Mouse (Mus musculus): ENCODE results near the gene Rnf5.
A peak's percentile ranks its signal among the peaks of the same experiment; 100 is the strongest.

Gene Rnf5

DNA sequence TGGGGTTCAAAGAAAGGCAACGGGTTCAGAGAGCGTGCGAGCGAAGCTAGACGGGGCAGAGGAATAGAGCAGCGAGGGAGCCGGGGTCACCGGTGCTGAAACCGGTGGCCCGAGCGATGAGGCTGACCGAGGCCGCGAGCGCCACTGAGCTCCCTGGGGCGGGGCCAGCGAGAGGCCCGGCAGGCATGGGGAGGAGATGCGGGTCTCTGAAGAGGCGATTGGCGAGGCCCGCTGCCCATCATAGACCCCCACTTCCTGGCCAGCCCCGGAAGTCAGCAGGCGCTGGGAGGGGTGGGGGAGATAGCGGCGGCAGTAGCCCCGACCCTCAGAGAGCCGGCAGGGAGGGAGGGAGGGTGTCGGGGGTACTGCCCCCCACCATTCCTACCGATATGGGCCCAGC is 2.1 kb upstream of the Rnf5 start:
- peak; percentile 78 for DNase-seq (ENCODE audit: low read depth)

DNA sequence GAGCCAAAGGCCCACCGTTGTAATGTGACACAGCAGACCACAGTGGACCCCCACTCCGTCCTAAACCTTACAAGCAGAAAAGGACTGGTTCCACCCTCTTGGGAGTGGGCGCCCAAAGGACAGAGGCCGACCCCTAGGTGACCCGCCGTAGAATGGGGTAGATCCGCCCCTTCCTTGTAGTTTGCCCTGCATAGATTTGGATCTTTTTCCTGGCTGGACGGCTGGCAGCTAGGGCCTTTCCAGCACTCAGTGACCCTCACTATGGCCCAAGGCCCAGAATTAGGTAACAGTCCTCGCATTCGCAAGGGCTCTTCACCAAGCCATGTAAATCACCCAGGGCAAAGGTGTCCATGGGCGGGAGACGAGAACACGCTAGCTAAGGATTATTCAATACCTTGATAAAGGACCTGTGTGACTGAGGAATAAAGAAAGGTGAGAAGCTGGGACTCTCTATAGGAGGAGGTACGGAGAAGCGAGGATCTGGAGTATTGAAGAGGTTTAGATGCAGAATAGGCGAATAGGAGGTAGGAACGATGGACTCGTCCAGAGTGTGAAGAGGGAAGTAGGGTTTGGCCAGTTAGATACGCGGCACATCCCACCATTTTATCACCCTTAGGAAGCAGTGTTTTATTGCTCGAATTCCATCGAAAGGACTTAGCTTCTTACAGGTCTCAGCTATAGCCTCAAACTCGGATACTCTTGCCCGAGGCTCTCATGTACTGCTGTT is 1.2 kb upstream of the Rnf5 start:
- no peak for DNase-seq (ENCODE audit: low read depth)

DNA sequence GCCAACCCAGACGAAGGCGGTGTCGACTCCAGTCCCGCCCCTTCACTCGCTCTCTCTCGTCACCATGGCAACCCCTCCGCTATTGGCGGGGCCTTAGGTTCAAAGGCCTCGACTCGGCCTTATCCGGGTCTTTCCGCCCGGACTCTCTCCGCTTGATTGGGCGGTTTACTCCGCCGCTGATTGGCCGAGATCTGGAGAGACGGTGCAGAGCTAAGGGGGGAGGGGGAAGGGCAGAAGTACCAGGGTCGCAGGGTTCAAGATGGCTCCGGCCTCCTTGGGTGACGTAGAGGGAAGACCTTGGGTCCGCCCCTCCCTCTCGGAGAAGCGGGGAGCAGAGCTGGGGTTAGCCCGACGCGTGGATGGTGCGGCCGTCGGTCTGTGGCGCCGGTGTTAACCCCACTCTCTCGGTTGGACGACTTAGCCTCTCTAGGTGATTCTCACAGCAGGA is 595 bp upstream of the Rnf5 start, which contains the start of gene Agpat1:
TSS of gene Agpat1 (plus strand) at position 202 of the 448 bp plus-strand sequence.
- DNase-seq (ENCODE audit: low read depth) = no peak

DNA sequence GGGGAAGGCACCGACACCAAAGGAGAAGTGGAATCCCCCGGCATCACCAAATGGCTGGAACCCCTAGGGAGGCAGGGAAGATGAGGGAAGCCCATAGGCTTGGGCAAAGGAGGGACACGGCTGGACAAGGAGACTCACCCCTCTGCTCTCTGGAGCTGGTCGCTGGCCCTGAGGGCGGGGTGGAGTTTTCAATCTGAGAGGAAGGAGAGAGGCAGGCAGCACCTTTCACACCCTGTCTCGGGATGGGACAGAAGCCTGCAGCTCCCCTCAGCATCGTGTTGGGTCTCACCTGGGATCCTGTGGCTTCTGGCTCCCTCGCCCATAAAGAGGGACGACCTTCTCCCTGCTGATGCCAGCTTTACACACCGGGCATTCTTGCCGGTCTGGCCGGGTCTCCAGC is 1.7 kb downstream of the Rnf5 start:
- DNase-seq (ENCODE audit: low read depth) = no peak

DNA sequence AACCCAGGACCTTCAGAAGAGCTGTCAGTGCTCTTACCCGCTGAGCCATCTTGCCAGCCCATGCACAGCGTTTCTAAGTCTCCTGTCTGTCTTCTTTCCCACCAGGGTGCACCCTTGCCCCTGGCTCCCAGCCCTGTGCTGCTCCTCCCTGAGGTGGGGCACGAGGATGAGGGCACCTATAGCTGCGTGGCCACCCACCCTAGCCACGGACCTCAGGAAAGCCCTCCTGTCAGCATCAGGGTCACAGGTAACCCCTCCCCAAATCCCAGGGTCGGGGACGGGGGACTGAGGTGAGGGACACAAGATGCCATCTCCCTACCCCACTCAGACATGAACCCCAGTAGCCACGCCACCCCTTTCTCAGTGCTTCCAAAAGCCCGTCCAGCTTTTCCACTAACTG is 3.6 kb downstream of the Rnf5 start:
- DNase-seq (ENCODE audit: low read depth) = no peak

DNA sequence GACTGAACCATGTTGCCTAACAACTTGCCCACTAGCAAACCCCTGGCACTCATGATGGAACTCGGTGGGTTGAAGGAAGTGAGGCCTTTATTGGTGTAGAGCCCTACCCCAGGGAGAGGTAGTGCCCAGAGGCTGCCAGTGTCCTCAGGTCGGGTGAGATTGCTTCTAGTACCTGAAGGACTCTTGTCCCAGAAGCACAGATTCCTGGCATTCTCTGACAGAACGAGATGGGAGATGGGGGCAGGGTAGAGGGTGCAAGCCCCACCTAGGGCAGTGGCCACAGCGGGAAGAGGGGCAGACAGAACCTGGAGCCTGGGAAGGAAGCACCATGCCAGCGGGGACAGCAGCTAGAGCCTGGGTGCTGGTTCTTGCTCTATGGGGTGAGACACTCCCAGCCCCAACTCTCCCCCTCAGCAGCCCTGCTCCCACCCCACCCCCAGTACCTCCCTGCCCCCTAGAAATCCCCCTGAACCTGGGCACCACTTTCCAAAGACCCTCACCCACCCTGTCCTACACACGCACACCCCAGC is 5.9 kb downstream of the Rnf5 start, which contains the start of gene Ager:
TSS of gene Ager (plus strand) at position 297 of the 530 bp plus-strand sequence.
- DNase-seq (ENCODE audit: low read depth) = no peak

DNA sequence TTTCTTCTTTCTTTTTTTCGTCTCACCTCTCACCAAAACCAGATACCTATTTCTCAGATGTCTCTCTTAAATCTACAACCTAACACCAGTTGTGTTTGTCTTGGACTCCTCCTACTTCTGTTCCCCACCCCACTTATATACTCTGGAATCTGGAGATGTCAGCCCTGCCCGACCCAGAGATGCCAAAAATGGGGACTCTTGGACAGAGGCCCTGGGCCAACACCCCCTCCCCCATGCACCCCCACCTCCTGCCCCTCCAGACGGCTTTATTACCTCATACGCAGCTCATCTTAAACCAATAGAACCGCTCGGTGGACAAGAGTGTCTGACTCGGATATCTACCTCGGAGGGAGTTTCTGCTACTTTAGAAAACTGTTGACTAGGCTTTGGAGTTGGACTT is 7.4 kb downstream of the Rnf5 start:
- DNase-seq (ENCODE audit: low read depth) = no peak

DNA sequence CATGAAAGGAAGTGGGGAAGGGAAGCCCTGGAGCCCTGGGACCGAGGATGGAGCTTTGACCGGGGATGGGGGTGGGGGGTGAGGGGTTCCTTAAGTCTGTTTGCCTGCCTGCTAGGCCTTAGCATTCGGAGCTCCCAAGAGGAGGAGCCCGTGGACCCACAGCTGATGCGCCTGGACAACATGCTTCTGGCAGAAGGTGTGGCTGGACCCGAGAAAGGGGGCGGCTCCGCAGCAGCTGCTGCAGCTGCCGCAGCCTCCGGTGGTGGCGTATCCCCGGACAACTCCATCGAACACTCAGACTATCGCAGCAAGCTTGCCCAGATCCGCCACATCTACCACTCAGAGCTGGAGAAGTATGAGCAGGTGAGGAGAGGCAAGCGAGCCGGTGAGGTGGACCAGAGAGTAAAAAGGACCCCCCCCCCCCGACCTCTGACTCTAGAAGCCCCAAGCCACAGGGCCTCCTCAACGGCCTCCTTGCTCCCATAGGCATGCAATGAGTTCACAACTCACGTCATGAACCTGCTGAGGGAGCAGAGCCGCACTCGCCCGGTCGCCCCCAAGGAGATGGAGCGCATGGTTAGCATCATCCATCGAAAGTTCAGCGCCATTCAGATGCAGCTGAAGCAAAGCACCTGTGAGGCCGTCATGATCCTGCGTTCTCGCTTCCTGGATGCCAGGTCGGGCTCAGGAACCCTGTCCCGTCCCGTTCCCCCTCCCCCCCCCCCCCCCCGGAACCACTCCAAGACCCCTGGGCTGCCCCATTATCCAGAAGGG is 9.6 kb downstream of the Rnf5 start:
- no peak for DNase-seq (ENCODE audit: low read depth)

DNA sequence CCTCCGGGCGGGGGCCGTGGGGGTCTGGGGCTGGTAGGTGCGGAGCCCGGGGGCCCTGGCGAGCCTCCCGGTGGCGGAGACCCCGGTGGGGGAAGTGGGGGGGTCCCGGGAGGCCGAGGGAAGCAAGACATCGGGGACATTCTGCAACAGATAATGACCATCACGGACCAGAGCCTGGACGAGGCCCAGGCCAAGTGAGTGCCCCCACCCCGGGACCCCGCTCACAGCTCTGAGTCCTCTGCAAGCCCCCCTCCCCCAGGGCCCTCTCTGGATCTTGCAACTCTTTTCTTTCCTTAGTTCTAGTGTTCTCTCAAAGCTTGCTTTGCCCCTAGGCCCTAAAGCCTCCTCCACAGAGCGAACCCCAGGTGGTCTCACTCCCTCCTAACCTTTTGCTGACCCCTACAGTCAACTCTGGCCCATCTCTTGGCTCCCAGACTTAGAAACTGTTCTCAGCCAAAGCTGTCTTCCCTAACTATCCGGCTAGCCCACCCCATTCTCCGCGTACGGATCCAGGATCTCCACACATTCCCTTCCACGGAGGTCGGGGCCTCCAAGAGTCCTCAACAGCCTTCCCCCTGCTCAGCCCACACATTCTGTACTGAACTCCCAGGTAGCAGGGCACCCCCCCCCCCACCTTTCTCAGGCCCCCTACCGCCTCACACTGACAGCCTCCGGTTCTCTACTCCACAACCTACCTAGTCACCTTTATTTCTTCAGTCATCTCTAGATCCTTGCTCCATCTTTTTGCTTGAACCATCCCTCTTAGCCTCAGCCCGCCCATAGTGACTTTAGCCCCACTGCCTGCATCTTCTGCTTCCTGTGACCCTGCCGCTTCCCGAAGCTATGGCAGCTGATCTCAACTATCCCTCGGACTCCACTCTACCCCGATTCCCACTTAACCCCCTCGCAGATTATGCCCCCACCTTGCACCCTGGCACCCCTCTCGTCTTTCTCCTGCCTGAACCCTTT is 10.6 kb downstream of the Rnf5 start:
- no peak for DNase-seq (ENCODE audit: low read depth)

DNA sequence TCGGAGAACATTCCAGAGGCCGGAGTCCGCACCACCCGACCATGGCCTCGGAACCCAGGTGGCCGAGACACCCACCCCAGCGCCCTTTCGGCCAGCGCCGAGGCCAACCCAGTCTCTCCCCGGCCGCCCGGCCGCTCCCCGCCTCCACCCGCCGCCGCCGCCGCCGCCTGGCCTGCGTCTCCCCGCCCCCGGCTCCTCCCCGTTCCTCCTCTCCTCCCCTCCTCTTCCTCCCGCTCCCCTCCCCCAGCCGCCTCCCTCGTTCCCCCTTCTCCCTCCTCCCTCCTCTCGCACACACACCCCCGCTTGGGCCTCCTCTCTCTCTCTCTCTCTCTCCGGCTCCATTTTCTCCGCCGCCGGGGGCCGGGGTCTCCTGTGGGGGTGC is 11.5 kb downstream of the Rnf5 start:
- no peak for DNase-seq (ENCODE audit: low read depth)

DNA sequence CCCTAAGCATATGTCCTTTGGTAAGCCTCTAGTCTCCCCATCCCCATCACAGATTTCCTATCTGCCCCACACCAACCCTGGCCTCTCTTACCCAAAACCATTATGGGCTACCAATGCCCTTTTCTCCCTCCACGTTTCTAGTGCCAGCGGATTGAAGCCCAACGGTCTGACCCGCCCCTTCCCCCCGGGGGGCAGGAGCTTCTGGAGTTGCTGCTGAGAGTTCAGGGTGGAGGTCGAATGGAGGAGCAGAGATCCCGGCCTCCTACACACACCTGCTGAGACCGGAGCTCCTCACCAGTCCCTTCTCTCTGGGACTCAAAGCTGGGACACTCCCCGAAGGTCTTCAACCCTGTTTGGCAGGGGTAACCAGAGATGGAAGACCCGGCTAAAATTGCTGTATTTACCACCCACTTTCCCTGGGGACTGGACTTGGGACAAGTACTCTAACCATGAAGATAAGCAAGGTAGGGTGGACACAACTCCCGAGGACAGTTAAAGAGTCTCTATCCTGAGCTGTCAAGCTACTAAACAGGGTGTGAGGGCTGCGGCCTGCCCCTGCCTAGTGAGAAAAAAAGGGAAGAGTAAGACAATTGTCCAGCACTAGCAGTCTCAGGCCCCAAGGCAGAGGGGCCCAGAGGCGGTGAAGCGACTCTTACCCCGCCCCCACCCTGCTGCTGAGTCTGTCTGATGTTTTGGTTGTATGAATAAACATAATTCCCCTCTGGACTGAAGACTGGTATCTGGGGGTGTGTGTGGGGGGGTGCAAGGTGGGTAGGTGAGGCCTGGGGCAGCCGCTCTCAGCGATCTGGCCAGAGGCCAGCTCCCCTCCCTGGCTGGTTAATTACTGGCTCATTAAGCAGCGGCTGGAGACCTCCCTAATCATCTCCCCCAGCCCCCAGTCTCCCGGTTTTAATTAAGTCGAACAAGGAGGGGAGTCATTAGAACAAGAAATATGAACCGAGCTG is 12.2 kb downstream of the Rnf5 start, which contains the start of gene Pbx2:
TSS of gene Pbx2 (plus strand) at position 238 of the 965 bp plus-strand sequence.
- DNase-seq (ENCODE audit: low read depth) = no peak

DNA sequence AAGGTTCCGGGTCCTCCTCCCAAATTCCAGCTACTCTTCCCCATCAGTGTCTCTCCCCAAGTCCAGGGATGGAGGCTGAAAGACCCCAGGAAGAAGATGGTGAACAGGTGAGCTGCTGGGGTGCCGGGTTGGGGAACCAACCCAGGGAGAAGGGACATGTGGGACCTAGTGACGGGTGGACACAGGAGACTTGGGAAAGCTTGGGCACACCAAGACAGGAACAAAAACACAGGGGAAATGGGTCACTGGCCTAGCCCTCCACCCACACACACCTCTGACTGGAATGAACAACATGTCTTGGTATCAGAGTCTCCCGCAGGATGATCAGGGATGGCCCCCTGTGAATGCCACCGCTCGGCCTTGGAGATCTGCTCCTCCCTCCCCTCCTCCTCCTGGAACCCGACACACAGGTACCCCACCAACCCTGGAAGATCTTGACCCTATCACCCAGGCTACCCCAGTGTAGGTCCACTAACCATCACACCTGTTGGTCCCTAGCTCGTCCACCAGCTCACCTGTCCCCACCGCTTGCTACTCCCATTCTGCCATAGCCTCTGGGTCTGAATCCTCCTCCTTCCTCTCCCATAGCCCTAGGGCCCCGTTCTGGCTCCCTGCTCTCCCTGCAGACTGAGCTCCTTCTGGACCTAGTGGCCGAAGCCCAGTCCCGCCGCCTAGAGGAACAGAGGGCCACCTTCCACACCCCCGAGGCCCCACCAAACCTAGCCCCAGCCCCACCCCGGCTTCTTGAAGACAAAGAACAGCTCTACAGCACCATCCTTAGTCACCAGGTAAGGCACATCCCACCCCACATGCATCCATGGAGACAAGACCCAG is 13.1 kb downstream of the Rnf5 start:
- DNase-seq (ENCODE audit: low read depth) = no peak

DNA sequence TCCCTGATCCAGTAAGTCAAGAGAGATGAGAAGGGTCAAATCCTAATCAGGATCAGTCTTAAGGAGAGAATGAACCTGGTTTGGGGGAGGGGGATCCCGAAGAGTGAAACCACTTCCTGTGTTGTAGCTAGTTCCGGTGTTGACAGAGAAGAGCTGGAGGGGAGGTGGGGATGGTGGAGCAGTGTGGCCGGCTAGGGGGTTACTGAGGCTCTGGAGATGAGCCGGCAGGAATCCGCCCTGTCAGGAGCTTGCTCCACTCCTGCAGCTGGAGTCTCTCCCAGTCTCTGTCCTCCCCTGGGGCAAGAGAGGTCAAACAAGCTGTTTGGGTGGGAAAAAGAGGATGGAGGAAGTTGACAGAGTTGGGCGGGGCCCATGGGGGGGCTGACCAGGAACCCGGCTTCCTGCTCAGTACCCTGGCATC is 13.8 kb downstream of the Rnf5 start, which contains the start of gene Gpsm3:
TSS of gene Gpsm3 (plus strand) at position 126 of the 421 bp plus-strand sequence.
- no peak for DNase-seq (ENCODE audit: low read depth)

DNA sequence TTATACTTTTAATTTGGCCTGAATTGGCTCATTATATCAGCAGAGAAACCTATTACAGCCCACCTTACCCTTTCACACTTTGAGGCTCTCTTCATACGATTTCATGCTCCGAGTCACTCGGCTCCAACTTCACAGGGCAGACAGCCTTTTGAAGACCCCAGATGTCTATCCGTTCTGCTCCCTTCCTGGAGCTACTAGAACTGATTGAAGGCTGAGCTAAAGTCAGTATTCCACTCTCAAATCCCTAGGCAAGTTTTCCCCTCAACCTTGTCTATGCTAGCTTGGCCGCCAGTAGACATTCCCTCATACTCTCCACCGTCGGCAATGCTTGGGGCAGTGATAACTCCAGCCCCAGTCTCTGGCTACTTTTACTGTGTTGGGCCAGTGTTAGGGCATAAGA is 14.3 kb downstream of the Rnf5 start:
- no peak for DNase-seq (ENCODE audit: low read depth)

DNA sequence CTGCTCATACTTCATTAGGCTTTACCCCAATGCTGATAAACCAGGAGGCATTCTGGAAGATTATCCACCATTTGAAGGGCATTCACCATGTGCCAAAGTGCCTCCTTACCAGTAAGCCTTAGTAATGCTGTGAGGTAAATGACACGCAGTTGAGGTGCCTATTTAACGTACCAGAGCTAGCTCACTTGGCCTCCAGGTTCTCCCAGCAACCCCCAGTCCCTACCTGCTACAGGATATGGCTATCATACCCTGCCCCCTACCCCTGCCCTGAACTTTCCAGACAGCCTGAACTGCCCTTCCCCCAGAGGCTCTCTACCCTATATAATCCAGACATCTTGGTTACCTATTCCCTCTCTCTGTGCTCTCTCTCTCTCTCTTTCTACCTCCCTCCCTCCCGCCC is 14.7 kb downstream of the Rnf5 start:
- DNase-seq (ENCODE audit: low read depth) = no peak

DNA sequence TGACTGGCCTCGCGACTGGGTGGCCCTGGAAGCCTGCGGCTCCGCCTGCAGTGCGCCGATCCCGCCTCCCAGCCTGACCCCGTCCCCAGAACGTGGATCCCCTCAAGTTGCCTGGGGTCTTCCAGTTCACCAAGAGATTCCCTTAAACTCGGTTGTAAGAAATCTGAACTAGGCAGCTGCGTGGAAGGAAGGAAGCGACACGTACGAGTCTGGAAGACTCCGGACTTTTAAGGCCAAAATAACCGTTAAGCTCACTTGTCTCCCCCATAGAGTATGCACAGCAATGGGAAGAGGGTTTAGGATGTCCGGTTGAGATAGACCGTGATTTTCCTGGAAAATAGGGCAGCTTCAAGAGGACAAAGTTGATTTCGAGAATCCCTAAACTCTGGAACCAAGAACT is 15.7 kb downstream of the Rnf5 start:
- DNase-seq (ENCODE audit: low read depth) = no peak

DNA sequence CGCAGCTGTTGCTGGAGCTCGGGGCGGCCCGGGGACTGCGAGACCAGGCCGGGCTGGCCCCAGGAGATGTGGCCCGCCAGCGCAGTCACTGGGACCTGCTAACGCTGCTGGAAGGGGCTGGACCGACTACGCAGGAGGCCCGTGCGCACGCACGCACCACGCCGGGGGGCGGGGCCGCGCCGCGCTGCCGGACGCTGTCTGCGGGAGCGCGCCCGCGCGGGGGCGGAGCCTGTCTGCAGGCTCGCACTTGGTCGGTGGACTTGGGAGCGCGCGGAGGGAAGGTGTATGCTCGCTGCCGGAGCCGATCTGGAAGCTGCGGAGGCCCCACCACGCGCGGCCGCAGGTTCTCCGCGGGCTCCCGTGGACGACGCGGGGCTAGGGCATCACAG is 16.1 kb downstream of the Rnf5 start:
- peak; percentile 91 for DNase-seq (ENCODE audit: low read depth)

DNA sequence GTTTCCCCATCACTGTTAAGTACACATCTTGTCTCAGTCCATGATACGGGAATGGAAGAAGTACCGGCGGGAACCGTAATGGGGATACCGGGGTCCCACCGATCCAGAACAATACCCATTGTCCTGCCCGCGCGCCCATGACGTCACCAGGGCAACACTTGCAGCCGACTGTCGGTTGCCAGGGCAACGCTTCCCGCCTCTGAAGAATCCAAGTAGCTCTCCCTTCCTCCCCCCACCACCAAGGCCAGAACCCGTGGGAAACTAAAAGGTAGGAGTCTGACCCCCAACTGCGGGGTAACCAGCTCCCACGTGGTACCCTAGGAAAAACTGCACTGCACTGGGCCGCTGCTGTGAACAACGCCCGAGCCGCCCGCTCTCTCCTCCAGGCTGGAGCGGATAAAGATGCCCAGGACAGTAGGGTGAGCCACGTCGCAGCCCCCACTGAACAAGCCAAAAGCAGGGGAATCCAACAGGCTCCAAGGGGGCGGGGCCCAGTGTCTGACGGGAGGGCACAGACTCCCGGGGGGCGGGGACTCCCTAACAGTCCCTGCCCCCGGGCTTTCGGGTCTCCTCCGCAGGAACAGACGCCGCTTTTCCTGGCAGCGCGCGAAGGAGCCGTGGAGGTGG is 16.6 kb downstream of the Rnf5 start:
- no peak for DNase-seq (ENCODE audit: low read depth)

All from fibroblast of lung, adult 2 months (primary cell).